Mouse (Mus musculus) gastrocnemius, postnatal 4 days (tissue): ENCODE data around the gene Pfdn5. TPM values are rescaled to one million over a fixed set of nuclear protein-coding genes. Genes with fewer than 3 reads are reported as not detected.
A peak's percentile ranks its signal among the peaks of the same experiment; 100 is the strongest.

Source experiments
- DNase-seq, 2 experiments: peaks; one replicate each; pipeline ENCODE4 v3.0.0; 2021 to 2022; ENCODE audit warnings: low spot score in 2 of 2, mixed read lengths in 2 of 2
- total RNA-seq, 2 experiments: library from RNA; stranded (reverse); gene quantifications; 2 replicates each; pipeline ENCODE4 v1.2.3; 2021

Gene Pfdn5
- total RNA-seq, 2 experiments from 2014 or later: 331 to 348 TPM

- DNase-seq: no peak
Observed at GRCm38 (mm10) chr15:102366733-102367344, 40.9 kb downstream of the Pfdn5 start, which contains the start of gene Sp7. Sp7 (minus strand) TSS chr15:102367182.

- DNase-seq: no peak
Observed at GRCm38 (mm10) chr15:102369972-102370371, 44.1 kb downstream of the Pfdn5 start.

DNA sequence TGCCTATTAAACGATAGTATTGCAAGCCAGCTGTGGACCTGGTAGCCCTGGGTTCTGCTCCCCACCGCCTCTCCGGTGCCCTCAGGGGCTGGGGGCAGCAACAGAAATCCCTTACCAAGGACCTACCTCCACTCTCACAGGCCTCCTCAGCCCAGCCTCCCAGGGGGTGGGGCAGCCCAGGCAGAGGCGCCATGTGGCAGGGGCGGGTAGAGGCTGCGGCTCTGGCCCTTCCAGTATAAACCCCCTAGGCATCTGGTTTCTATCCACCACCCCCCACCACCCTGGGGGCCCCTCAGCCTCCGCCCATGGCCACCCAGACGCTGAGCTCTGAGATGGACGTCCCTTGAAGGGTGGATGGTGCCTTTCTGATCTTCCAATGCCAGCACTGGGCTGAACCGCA is 44.8 kb downstream of the Pfdn5 start:
- no peak for DNase-seq

DNA sequence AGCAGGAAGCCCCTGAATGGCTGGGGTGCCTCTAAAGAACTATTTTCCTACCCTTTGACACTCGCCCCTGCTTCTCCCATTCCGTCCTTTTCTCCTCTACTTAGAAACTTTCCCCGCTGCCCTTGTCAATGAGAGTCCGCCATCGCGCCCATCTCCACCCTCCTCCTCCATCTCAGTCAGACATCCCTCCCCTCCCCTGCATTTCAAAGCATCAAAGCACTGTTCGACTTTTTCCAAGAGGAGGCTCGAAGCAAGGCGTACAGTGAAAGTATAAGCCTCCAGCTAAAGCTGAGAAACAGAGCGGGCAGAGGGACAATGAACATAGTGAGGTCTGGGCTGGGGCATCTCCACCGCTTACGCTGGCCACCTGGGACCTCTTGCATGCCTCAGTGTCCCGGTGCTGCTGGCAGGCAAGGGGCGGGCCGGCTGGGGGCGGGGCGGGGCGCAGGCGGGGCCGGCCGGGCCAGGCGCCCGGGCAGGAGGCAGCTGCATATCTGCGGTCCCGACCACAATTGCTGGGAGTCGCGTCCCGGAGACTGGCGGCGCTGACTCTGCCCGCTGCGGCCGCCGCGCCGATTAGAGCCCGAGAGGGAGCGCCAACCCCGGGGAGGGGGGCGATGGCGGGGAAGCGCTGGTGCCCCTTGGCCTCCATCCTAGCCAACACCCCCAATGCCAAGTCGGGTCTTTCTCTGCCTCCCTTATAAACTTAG is 50.7 kb downstream of the Pfdn5 start:
- peak; percentile 46 to 70 for DNase-seq

GRCm38 (mm10) chr15:102377163-102377543 is 51.2 kb downstream of the Pfdn5 start:
- peak; percentile 85 to 93 for DNase-seq

GRCm38 (mm10) chr15:102377810-102378262 is 51.9 kb downstream of the Pfdn5 start:
- peak; percentile 46 to 70 for DNase-seq

Other genes with a start within 250 kb of the Pfdn5 start
- 10 to 100 TPM; 58.7 to 59.5 TPM for gene Tns2, start 225.7 kb upstream of the Pfdn5 start, total RNA-seq
- 10 to 100 TPM; 21.1 to 26.7 TPM for gene Spryd3, start 189.9 kb upstream of the Pfdn5 start, total RNA-seq
- 10 to 100 TPM; 80.3 to 91.9 TPM for gene Igfbp6, start 181.8 kb upstream of the Pfdn5 start, total RNA-seq
- gene Soat2, start 175.6 kb upstream of the Pfdn5 start, total RNA-seq: under 1 TPM; 0.18 to 0.39 TPM
- 10 to 100 TPM; 56.8 to 66.8 TPM for gene Zfp740, start 122.9 kb upstream of the Pfdn5 start, total RNA-seq
- 10 to 100 TPM; 41.0 to 43.5 TPM for gene Csad, start 121.4 kb upstream of the Pfdn5 start, total RNA-seq
- 1 to 10 TPM; 1.3 to 2.1 TPM for gene Itgb7, start 94.2 kb upstream of the Pfdn5 start, total RNA-seq
- gene Rarg, start 68.6 kb upstream of the Pfdn5 start, total RNA-seq: 10 to 100 TPM; 21.3 to 27.8 TPM
- gene Gm9918, start 55.6 kb upstream of the Pfdn5 start, total RNA-seq: not detected
- gene Mfsd5, start 46.7 kb upstream of the Pfdn5 start, total RNA-seq: 10 to 100 TPM; 18.9 to 20.0 TPM
- gene Espl1, start 29.9 kb upstream of the Pfdn5 start, total RNA-seq: 10 to 100 TPM; 13.0 to 20.5 TPM
- gene Myg1, start 5.6 kb downstream of the Pfdn5 start, total RNA-seq: 10 to 100 TPM; 31.0 to 35.1 TPM
- 10 to 100 TPM; 14.0 to 14.3 TPM for gene Aaas, start 24.7 kb downstream of the Pfdn5 start, total RNA-seq
- gene Sp7, start 41.1 kb downstream of the Pfdn5 start, total RNA-seq: under 1 TPM; 0.18 to 0.22 TPM
- gene Sp1, start 80.0 kb downstream of the Pfdn5 start, total RNA-seq: 10 to 100 TPM; 54.9 to 69.9 TPM
- 1 to 10 TPM; 3.6 to 3.9 TPM for gene Amhr2, start 119.3 kb downstream of the Pfdn5 start, total RNA-seq
- gene Prr13, start 132.9 kb downstream of the Pfdn5 start, total RNA-seq: 10 to 100 TPM; 15.2 to 18.7 TPM
- 100 to 1,000 TPM; 614 to 662 TPM for gene Pcbp2, start 144.4 kb downstream of the Pfdn5 start, total RNA-seq
- gene Gm10337, start 177.6 kb downstream of the Pfdn5 start, total RNA-seq: 1 to 10 TPM in 1 of 2 experiments, not detected in 1; 7.6 TPM
- 1 to 10 TPM; 6.1 to 6.3 TPM for gene Map3k12, start 190.9 kb downstream of the Pfdn5 start, total RNA-seq
- gene Tarbp2, start 192.1 kb downstream of the Pfdn5 start, total RNA-seq: 10 to 100 TPM; 54.7 to 56.9 TPM
- gene Npff, start 198.8 kb downstream of the Pfdn5 start, total RNA-seq: 1 to 10 TPM; 3.4 to 4.9 TPM